Mouse (Mus musculus) G1E (cell line): ENCODE results near the gene Aig1. TPM values are rescaled to one million over a fixed set of nuclear protein-coding genes. Genes with fewer than 3 reads are reported as not detected.

Experiments used
- ATAC-seq: 2 replicates; pipeline ENCODE4 v1.8.0; 2016; ENCODE audit warnings: mild to moderate bottlenecking; ENCODE audit not compliant: insufficient number of reproducible peaks, poor library complexity, low FRiP score, severe bottlenecking; ENCODE audit errors: extremely low read depth
- DNase-seq: peaks from one replicate; pipeline ENCODE4 v3.0.0; 2012; ENCODE audit warnings: low spot score
- H3K27me3 ChIP-seq: 2 replicates; pipeline ENCODE4 v1.6.1; 2012; ENCODE audit warnings: mild to moderate bottlenecking, low read length, inconsistent platforms; ENCODE audit not compliant: insufficient read depth
- H3K36me3 ChIP-seq: replicated peaks from 2 replicates; pipeline ENCODE3; 2012; ENCODE audit warnings: mild to moderate bottlenecking, inconsistent platforms
- H3K4me1 ChIP-seq: 2 replicates; pipeline ENCODE4 v1.6.1; 2012; ENCODE audit warnings: low read depth, low read length, inconsistent platforms, mixed read lengths; ENCODE audit not compliant: insufficient read depth
- H3K4me3 ChIP-seq: 2 replicates; pipeline ENCODE4 v1.5.1; 2012; ENCODE audit warnings: low read depth, mild to moderate bottlenecking, inconsistent platforms, low read length, moderate library complexity, mixed read lengths
- H3K9me3 ChIP-seq: replicated peaks from 2 replicates; pipeline ENCODE4 v1.6.1; 2012; ENCODE audit warnings: inconsistent platforms
- CTCF ChIP-seq: IDR thresholded peaks from 2 replicates; pipeline ENCODE4 v1.5.1; 2012; ENCODE audit warnings: low read depth, low read length, inconsistent platforms, mixed read lengths
- GATA1 ChIP-seq: IDR thresholded peaks from 2 replicates; pipeline ENCODE4 v1.6.1; 2012; ENCODE audit warnings: borderline replicate concordance, low read length, inconsistent platforms, mixed read lengths
- GATA2 ChIP-seq: IDR thresholded peaks from 2 replicates; pipeline ENCODE4 v1.6.1; 2012; ENCODE audit warnings: low read depth, low read length, inconsistent platforms, borderline replicate concordance
- POLR2AphosphoS5 ChIP-seq: IDR thresholded peaks from 2 replicates; pipeline ENCODE4 v1.6.1; 2012; ENCODE audit warnings: low read depth, low read length, inconsistent platforms; ENCODE audit not compliant: insufficient replicate concordance
- TAL1 ChIP-seq: conservative IDR thresholded peaks from 2 replicates; pipeline ENCODE4 v1.6.1; 2012; ENCODE audit warnings: low read depth, low read length, inconsistent platforms, mixed read lengths
- polyA plus RNA-seq: library from polyadenylated mRNA; stranded (reverse); fragments of >175 nt; gene quantifications from 2 replicates; pipeline ENCODE4 v1.2.3, GENCODE M21; 2012
- total RNA-seq, 2 experiments: library from RNA; stranded (forward) in 1 of 2; stranded (reverse) in 1 of 2; fragments of 200-1000 nt in 1 of 2; fragments of >200 nt in 1 of 2; fragmentation: Nextera tagmentation in 1 of 2; gene quantifications; 2 replicates each; pipeline ENCODE4 v1.2.3; 2014 to 2017

The Aig1 gene
- total and polyA plus RNA-seq, 3 experiments: 0.27 TPM; not detected in 2

DNA sequence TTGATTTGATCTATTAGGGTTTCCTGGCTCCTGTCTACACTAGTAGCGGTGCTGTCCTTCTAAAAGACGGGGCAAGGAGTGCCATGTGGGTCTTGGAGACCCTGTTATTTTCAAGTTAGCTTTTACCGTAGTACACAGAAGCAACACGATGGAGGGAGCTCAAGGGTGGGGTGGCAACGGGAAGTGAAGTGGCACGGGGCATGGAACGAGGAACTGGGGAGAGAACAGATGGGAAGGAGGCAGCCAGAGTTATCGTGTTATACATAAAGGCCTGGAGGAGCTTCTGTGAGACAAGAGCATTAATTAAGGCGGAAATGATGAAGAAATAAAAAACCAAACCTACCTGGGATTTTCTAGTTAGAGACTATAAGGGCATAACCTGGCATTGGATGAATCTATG, 31.8 kb downstream of the Aig1 start:
- no peaks in the 10 kb centered on the region for H3K4me1 ChIP-seq
- H3K4me3 ChIP-seq: no peak overlapping the region
- TF ChIP-seq TAL1 (no peak), POLR2AphosphoS5 (no peak), GATA1 (no peak), GATA2 (no peak), CTCF (no peak)
- ATAC-seq (no peak), DNase-seq (no peak)
- no peaks in the 10 kb centered on the region for H3K36me3 ChIP-seq
- H3K27me3 ChIP-seq: no peaks in the 10 kb centered on the region
- H3K9me3 ChIP-seq: no peaks in the 10 kb centered on the region

GRCm38 (mm10) chr10:13835737-13836475, 32.9 kb downstream of the Aig1 start:
- TF ChIP-seq CTCF (no peak), GATA1 (no peak), POLR2AphosphoS5 (no peak), TAL1 (no peak), GATA2 (no peak)
- H3K9me3 ChIP-seq: no peaks in the 10 kb centered on the region
- H3K36me3 ChIP-seq: no peaks in the 10 kb centered on the region
- ATAC-seq (no peak), DNase-seq (no peak)
- H3K4me1 ChIP-seq: no peaks in the 10 kb centered on the region
- no peaks in the 10 kb centered on the region for H3K27me3 ChIP-seq
- no peak overlapping the region for H3K4me3 ChIP-seq

- H3K4me1 ChIP-seq: no peaks in the 10 kb centered on the region
- no peak overlapping the region for H3K4me3 ChIP-seq
- ATAC-seq (no peak), DNase-seq (no peak)
- H3K27me3 ChIP-seq: no peaks in the 10 kb centered on the region
- H3K9me3 ChIP-seq: no peaks in the 10 kb centered on the region
- H3K36me3 ChIP-seq: no peaks in the 10 kb centered on the region
- no peak for TF ChIP-seq POLR2AphosphoS5
- TF ChIP-seq CTCF: no peak
- TF ChIP-seq TAL1: no peak
- TF ChIP-seq GATA2: no peak
- TF ChIP-seq GATA1: no peak
Measured at GRCm38 (mm10) chr10:13834056-13834455, 34.7 kb downstream of the Aig1 start.

- no peaks in the 10 kb centered on the region for H3K36me3 ChIP-seq
- no peaks in the 10 kb centered on the region for H3K27me3 ChIP-seq
- ATAC-seq: no peak
- no peak overlapping the region for H3K4me3 ChIP-seq
- TF ChIP-seq GATA2 (no peak), GATA1 (no peak), POLR2AphosphoS5 (no peak), CTCF (no peak), TAL1 (no peak)
- DNase-seq: no peak
- H3K4me1 ChIP-seq: no peaks in the 10 kb centered on the region
- H3K9me3 ChIP-seq: no peaks in the 10 kb centered on the region
Measured at GRCm38 (mm10) chr10:13833066-13833566, 35.7 kb downstream of the Aig1 start.

- Histone ChIP-seq H3K27me3 (no peaks in the 10 kb centered on the region), H3K9me3 (no peaks in the 10 kb centered on the region), H3K4me1 (no peaks in the 10 kb centered on the region), H3K4me3 (no peak overlapping the region), H3K36me3 (no peaks in the 10 kb centered on the region)
- DNase-seq (no peak), ATAC-seq (no peak)
- TF ChIP-seq TAL1: no peak
- TF ChIP-seq GATA2: no peak
- no peak for TF ChIP-seq CTCF
- TF ChIP-seq GATA1: no peak
- no peak for TF ChIP-seq POLR2AphosphoS5
Measured at GRCm38 (mm10) chr10:13832546-13833033, 36.2 kb downstream of the Aig1 start.

DNA sequence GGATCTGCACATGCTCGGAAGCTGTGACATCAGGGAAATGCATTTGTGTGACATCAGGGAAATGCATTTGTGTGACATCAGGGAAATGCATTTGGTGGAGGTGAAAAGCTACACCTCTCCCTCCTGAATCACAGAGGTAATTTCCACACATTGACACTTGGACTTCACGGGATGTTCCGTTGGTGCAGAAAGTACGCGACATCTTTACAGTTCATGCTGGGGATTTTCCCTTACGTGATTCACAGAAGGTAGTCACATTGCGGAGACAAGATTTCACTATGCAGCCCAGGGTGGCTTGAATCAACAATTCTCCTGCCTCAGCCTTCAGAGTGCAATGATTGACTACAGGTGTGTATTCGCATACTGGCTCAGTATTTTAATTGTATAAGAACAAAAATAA, 41.6 kb downstream of the Aig1 start:
- DNase-seq (no peak), ATAC-seq (no peak)
- no peak for TF ChIP-seq POLR2AphosphoS5
- no peak for TF ChIP-seq GATA1
- TF ChIP-seq CTCF: no peak
- Histone ChIP-seq H3K4me1 (no peaks in the 10 kb centered on the region), H3K9me3 (no peaks in the 10 kb centered on the region), H3K36me3 (no peaks in the 10 kb centered on the region), H3K4me3 (no peak overlapping the region), H3K27me3 (no peaks in the 10 kb centered on the region)

DNA sequence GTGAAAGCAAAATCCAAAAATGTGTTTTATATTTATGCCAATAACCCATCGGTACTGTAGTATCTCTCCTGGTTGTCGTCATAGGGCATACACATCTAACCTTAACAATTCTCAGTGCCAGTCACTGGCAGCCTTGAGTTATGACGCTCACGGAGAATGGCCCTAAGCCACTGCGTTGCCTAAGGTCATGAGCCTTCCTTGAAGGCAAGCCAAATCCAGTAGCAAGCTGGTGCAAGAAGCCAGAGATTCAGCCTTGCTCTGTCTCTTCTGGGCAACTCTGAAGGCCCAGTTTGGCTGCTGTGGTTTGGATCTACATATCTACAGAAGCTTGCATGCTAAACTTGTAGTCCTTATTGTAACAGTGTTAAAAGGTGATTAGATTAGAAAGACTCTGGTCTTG, 55.2 kb downstream of the Aig1 start:
- DNase-seq: no peak
- H3K36me3 ChIP-seq: no peaks in the 10 kb centered on the region
- TF ChIP-seq GATA1: no peak
- no peak for TF ChIP-seq POLR2AphosphoS5
- TF ChIP-seq CTCF: no peak
- TF ChIP-seq GATA2: no peak
- no peak for TF ChIP-seq TAL1
- ATAC-seq: no peak
- H3K9me3 ChIP-seq: no peaks in the 10 kb centered on the region
- H3K4me3 ChIP-seq: no peak overlapping the region
- no peaks in the 10 kb centered on the region; the same call in 1 of the 2 replicates for H3K27me3 ChIP-seq
- H3K4me1 ChIP-seq: no peaks in the 10 kb centered on the region
